Mouse (Mus musculus): ENCODE measurements around the gene Slc6a16. TPM values are rescaled to one million over a fixed set of nuclear protein-coding genes. Genes with fewer than 3 reads are reported as not detected.

The Slc6a16 gene
- total and polyA plus RNA-seq, 3 experiments, result 0.27 TPM; not detected in 2

DNA sequence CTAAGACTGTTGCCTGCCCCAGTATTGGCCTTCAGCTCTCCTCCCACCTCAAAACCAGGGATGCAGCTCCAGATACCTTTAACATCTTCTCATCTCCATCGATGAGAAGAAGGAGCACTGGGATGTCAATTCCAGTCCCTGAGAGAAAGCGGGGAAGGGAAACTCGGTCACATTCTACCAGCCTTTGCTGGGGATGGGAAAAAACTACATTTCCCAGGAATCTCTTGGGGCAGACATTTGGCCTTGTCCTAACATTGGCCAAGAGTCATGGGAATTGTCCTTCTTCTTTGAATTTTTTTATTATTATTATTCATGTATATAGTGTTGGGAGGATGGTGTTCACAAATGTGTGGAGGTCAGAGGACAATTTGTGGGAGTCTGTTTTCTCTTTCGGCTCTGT lies 81.4 kb downstream of the Slc6a16 start:
- Histone ChIP-seq H3K36me3 (replicated peaks) (no peaks in the 10 kb centered on the region), H3K4me1 (ENCODE audit: insufficient read depth, low read depth, low read length) (no peaks in the 10 kb centered on the region), H3K9me3 (replicated peaks) (peaks cover 2% of the 10 kb centered on the region; the same call in 1 of the 2 replicates), H3K4me3 (ENCODE audit: low read depth, low read length) (no peak overlapping the region), H3K27me3 (ENCODE audit: insufficient read depth, low read length) (peaks cover 10% of the 10 kb centered on the region)
- ATAC-seq (ENCODE audit: extremely low read depth, insufficient number of reproducible peaks, low FRiP score, poor library complexity, severe bottlenecking) (no peak), DNase-seq (ENCODE audit: low spot score) (no peak)
- no peak for TF ChIP-seq GATA1 (IDR thresholded peaks at IDR 0.05; ENCODE audit: borderline replicate concordance, low read length)

Other genes with a start within 250 kb of the Slc6a16 start
Only the 20 nearest of the 38 such genes appear.
- gene Rcn3, start 148.9 kb upstream of the Slc6a16 start, total RNA-seq (2014; fragmentation: Nextera tagmentation), result 0.49 TPM in 1 of 2 replicates, not detected in the other
- not detected in 2 replicates for gene Rcn3, start 148.9 kb upstream of the Slc6a16 start, total RNA-seq (2017)
- gene Rcn3, start 148.9 kb upstream of the Slc6a16 start, polyA plus RNA-seq (2012), result 0.31 and 0.33 TPM in 2 replicates
- gene Fcgrt, start 137.2 kb upstream of the Slc6a16 start, total RNA-seq (2014; fragmentation: Nextera tagmentation), result not detected in 2 replicates
- not detected in 2 replicates for gene Fcgrt, start 137.2 kb upstream of the Slc6a16 start, total RNA-seq (2017)
- not detected in 2 replicates for gene Fcgrt, start 137.2 kb upstream of the Slc6a16 start, polyA plus RNA-seq (2012)
- gene Rps11, start 116.6 kb upstream of the Slc6a16 start, total RNA-seq (2014; fragmentation: Nextera tagmentation), result 916 and 1,000 TPM in 2 replicates
- 1,298 and 1,329 TPM in 2 replicates for gene Rps11, start 116.6 kb upstream of the Slc6a16 start, total RNA-seq (2017)
- gene Rps11, start 116.6 kb upstream of the Slc6a16 start, polyA plus RNA-seq (2012), result 151 and 217 TPM in 2 replicates
- 1,386 and 1,478 TPM in 2 replicates for gene Rpl13a, start 112.3 kb upstream of the Slc6a16 start, total RNA-seq (2014; fragmentation: Nextera tagmentation)
- 2,356 and 2,406 TPM in 2 replicates for gene Rpl13a, start 112.3 kb upstream of the Slc6a16 start, total RNA-seq (2017)
- 5,469 and 6,084 TPM in 2 replicates for gene Rpl13a, start 112.3 kb upstream of the Slc6a16 start, polyA plus RNA-seq (2012)
- not detected in 2 replicates for gene Gm45713, start 104.9 kb upstream of the Slc6a16 start, total RNA-seq (2014; fragmentation: Nextera tagmentation)
- gene Gm45713, start 104.9 kb upstream of the Slc6a16 start, total RNA-seq (2017), result 0.16 and 0.23 TPM in 2 replicates
- 1.0 and 1.3 TPM in 2 replicates for gene Gm45713, start 104.9 kb upstream of the Slc6a16 start, polyA plus RNA-seq (2012)
- 75.7 and 76.5 TPM in 2 replicates for gene Flt3l, start 104.7 kb upstream of the Slc6a16 start, total RNA-seq (2014; fragmentation: Nextera tagmentation)
- gene Flt3l, start 104.7 kb upstream of the Slc6a16 start, total RNA-seq (2017), result 41.0 and 48.6 TPM in 2 replicates
- gene Flt3l, start 104.7 kb upstream of the Slc6a16 start, polyA plus RNA-seq (2012), result 31.7 and 38.8 TPM in 2 replicates
- gene Pih1d1, start 86.8 kb upstream of the Slc6a16 start, total RNA-seq (2014; fragmentation: Nextera tagmentation), result 82.8 and 124 TPM in 2 replicates
- 60.9 and 68.4 TPM in 2 replicates for gene Pih1d1, start 86.8 kb upstream of the Slc6a16 start, total RNA-seq (2017)
- gene Pih1d1, start 86.8 kb upstream of the Slc6a16 start, polyA plus RNA-seq (2012), result 46.4 TPM in 2 replicates
- 19.6 and 26.3 TPM in 2 replicates for gene Aldh16a1, start 86.5 kb upstream of the Slc6a16 start, total RNA-seq (2014; fragmentation: Nextera tagmentation)
- 33.8 and 34.7 TPM in 2 replicates for gene Aldh16a1, start 86.5 kb upstream of the Slc6a16 start, total RNA-seq (2017)
- gene Aldh16a1, start 86.5 kb upstream of the Slc6a16 start, polyA plus RNA-seq (2012), result 110 and 133 TPM in 2 replicates
- not detected in 2 replicates for gene Slc17a7, start 77.1 kb upstream of the Slc6a16 start, total RNA-seq (2014; fragmentation: Nextera tagmentation)
- gene Slc17a7, start 77.1 kb upstream of the Slc6a16 start, total RNA-seq (2017), result 0.06 and 0.11 TPM in 2 replicates
- 0.02 and 0.08 TPM in 2 replicates for gene Slc17a7, start 77.1 kb upstream of the Slc6a16 start, polyA plus RNA-seq (2012)
- gene Gfy, start 61.5 kb upstream of the Slc6a16 start, total RNA-seq (2014; fragmentation: Nextera tagmentation), result not detected in 2 replicates
- 0.05 and 0.06 TPM in 2 replicates for gene Gfy, start 61.5 kb upstream of the Slc6a16 start, total RNA-seq (2017)
- not detected in 2 replicates for gene Gfy, start 61.5 kb upstream of the Slc6a16 start, polyA plus RNA-seq (2012)
- gene Pth2, start 60.1 kb upstream of the Slc6a16 start, total RNA-seq (2014; fragmentation: Nextera tagmentation), result not detected in 2 replicates
- gene Pth2, start 60.1 kb upstream of the Slc6a16 start, total RNA-seq (2017), result not detected in 2 replicates
- gene Pth2, start 60.1 kb upstream of the Slc6a16 start, polyA plus RNA-seq (2012), result not detected in 2 replicates
- gene Ccdc155, start 36.2 kb upstream of the Slc6a16 start, total RNA-seq (2014; fragmentation: Nextera tagmentation), result not detected in 2 replicates
- gene Ccdc155, start 36.2 kb upstream of the Slc6a16 start, total RNA-seq (2017), result not detected in 2 replicates
- not detected in 2 replicates for gene Ccdc155, start 36.2 kb upstream of the Slc6a16 start, polyA plus RNA-seq (2012)
- gene Dkkl1, start 28.9 kb upstream of the Slc6a16 start, total RNA-seq (2014; fragmentation: Nextera tagmentation), result not detected in 2 replicates
- 0.11 TPM in 1 of 2 replicates, not detected in the other for gene Dkkl1, start 28.9 kb upstream of the Slc6a16 start, total RNA-seq (2017)
- gene Dkkl1, start 28.9 kb upstream of the Slc6a16 start, polyA plus RNA-seq (2012), result not detected in 2 replicates
- gene Tead2, start 25.3 kb upstream of the Slc6a16 start, total RNA-seq (2014; fragmentation: Nextera tagmentation), result not detected in 2 replicates
- gene Tead2, start 25.3 kb upstream of the Slc6a16 start, total RNA-seq (2017), result 0.38 TPM in 1 of 2 replicates, not detected in the other
- gene Tead2, start 25.3 kb upstream of the Slc6a16 start, polyA plus RNA-seq (2012), result not detected in 2 replicates
- gene Cd37, start 2.0 kb upstream of the Slc6a16 start, total RNA-seq (2014; fragmentation: Nextera tagmentation), result 167 and 172 TPM in 2 replicates
- 47.3 and 48.7 TPM in 2 replicates for gene Cd37, start 2.0 kb upstream of the Slc6a16 start, total RNA-seq (2017)
- gene Cd37, start 2.0 kb upstream of the Slc6a16 start, polyA plus RNA-seq (2012), result 51.2 and 75.3 TPM in 2 replicates
- gene Slc6a21, start 36.4 kb downstream of the Slc6a16 start, total RNA-seq (2014; fragmentation: Nextera tagmentation), result not detected in 2 replicates
- 0.23 and 0.38 TPM in 2 replicates for gene Slc6a21, start 36.4 kb downstream of the Slc6a16 start, total RNA-seq (2017)
- not detected in 2 replicates for gene Slc6a21, start 36.4 kb downstream of the Slc6a16 start, polyA plus RNA-seq (2012)
- gene Trpm4, start 92.7 kb downstream of the Slc6a16 start, total RNA-seq (2014; fragmentation: Nextera tagmentation), result not detected in 2 replicates
- gene Trpm4, start 92.7 kb downstream of the Slc6a16 start, total RNA-seq (2017), result 0.23 and 0.49 TPM in 2 replicates
- gene Trpm4, start 92.7 kb downstream of the Slc6a16 start, polyA plus RNA-seq (2012), result 0.11 and 0.21 TPM in 2 replicates
- gene Hrc, start 94.2 kb downstream of the Slc6a16 start, total RNA-seq (2014; fragmentation: Nextera tagmentation), result not detected in 2 replicates
- gene Hrc, start 94.2 kb downstream of the Slc6a16 start, total RNA-seq (2017), result 0.06 and 0.16 TPM in 2 replicates
- gene Hrc, start 94.2 kb downstream of the Slc6a16 start, polyA plus RNA-seq (2012), result not detected in 2 replicates
- 1.4 and 1.5 TPM in 2 replicates for gene Ppfia3, start 125.9 kb downstream of the Slc6a16 start, total RNA-seq (2014; fragmentation: Nextera tagmentation)
- 0.41 and 0.71 TPM in 2 replicates for gene Ppfia3, start 125.9 kb downstream of the Slc6a16 start, total RNA-seq (2017)
- gene Ppfia3, start 125.9 kb downstream of the Slc6a16 start, polyA plus RNA-seq (2012), result 1.2 and 1.4 TPM in 2 replicates
- gene Lin7b, start 129.5 kb downstream of the Slc6a16 start, total RNA-seq (2014; fragmentation: Nextera tagmentation), result not detected in 2 replicates
- gene Lin7b, start 129.5 kb downstream of the Slc6a16 start, total RNA-seq (2017), result 2.0 and 3.8 TPM in 2 replicates
- 0.86 and 1.1 TPM in 2 replicates for gene Lin7b, start 129.5 kb downstream of the Slc6a16 start, polyA plus RNA-seq (2012)

Measured in G1E (cell line).